Mouse (Mus musculus) Patski (cell line): Measurements from ENCODE around the gene Myh11. TPM values are rescaled to one million over a fixed set of nuclear protein-coding genes. Genes with fewer than 3 reads are reported as not detected.

Source experiments
- ATAC-seq: fragments of 100-300 bp; one replicate; pipeline ENCODE4 v1.8.0; 2021
- CTCF ChIA-PET: fragments of 350-600 bp; sonication (Branson Sonifier 250); formaldehyde crosslinking; loops from one replicate; lab custom pipeline; 2022; ENCODE audit warnings: inconsistent platforms; lab: Charles Lee
- POLR2A ChIA-PET: fragments of 350-600 bp; sonication (Branson Sonifier 250); formaldehyde crosslinking; loops from one replicate; lab custom pipeline; 2022; ENCODE audit warnings: antibody characterized with exemption, inconsistent platforms; lab: Charles Lee
- DNase-seq: peaks from one replicate; pipeline ENCODE4 v3.0.0-alpha.2; 2011; ENCODE audit warnings: low read depth, low spot score
- H3K27me3 ChIP-seq: fragments of 371-371 bp; one replicate; pipeline ENCODE4 v1.5.1; 2021
- CTCF ChIP-seq: fragments of 100-300 bp; IDR thresholded peaks from one replicate; pipeline ENCODE4 v1.5.1; 2021
- in situ Hi-C: fragments of 300-500 bp; cut with MboI; formaldehyde crosslinking; loops from 3 replicates; pipeline ENCODE4 v1.11.1; 2018; ENCODE audit warnings: low pct_unique_long_range_greater_than_20kb, mixed read lengths
- polyA plus RNA-seq: library from polyadenylated mRNA; unstranded; gene quantifications from one replicate; pipeline ENCODE4 v1.2.3, GENCODE M21; 2021

Myh11 gene
- polyA plus RNA-seq, 1 experiment from 2014 or later, result 0.04 TPM

- ATAC-seq, result no peak
- ChIA-PET CTCF (no interaction called here), POLR2A (no interaction called here)
- in situ Hi-C loops, result no loop called here
- TF ChIP-seq CTCF, result no peak
- H3K27me3 ChIP-seq, result no peaks in the 10 kb centered on the region
- no peak for DNase-seq
These were observed 18.7 kb downstream of the Myh11 start for GRCm38 (mm10) chr16:14272374-14272965.

- no peaks in the 10 kb centered on the region for H3K27me3 ChIP-seq
- DNase-seq, result no peak
- TF ChIP-seq CTCF, result no peak
- POLR2A ChIA-PET, result interaction anchor here (0.7 kb wide), 1 partner anchor 245 kb away, joined by 3 read pairs; no protein-coding TSS in a partner anchor
- no peak for ATAC-seq
- CTCF ChIA-PET, result interaction anchor here (1.3 kb wide), 1 partner anchor 15 kb away, joined by 3 read pairs; no protein-coding TSS in a partner anchor
- in situ Hi-C loops, result no loop called here
These were observed 25.8 kb downstream of the Myh11 start for GRCm38 (mm10) chr16:14265203-14265920.

DNA sequence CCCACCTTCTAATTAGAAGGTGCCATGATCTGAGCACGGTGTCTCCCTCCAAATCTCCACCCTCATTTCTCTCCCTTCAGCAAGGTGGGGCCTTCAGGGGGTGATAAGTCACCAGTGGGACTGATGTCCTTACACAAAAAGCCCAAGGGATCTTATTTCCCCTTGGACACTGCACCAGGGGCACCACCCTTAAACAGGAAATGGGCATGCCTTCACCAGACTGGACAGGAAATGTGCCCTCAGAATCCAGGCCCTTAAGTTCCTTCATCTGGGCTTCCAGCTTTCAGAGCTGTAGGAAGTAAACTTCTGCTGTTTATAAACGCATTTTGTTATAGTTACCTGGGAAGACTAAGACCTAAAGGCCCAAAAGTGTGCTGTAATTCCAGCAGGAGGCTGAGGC is 26.7 kb downstream of the Myh11 start:
- ChIA-PET POLR2A (no interaction called here), CTCF (no interaction called here)
- DNase-seq (no peak), ATAC-seq (no peak)
- in situ Hi-C loops, result no loop called here
- no peaks in the 10 kb centered on the region for H3K27me3 ChIP-seq
- no peak for TF ChIP-seq CTCF

DNA sequence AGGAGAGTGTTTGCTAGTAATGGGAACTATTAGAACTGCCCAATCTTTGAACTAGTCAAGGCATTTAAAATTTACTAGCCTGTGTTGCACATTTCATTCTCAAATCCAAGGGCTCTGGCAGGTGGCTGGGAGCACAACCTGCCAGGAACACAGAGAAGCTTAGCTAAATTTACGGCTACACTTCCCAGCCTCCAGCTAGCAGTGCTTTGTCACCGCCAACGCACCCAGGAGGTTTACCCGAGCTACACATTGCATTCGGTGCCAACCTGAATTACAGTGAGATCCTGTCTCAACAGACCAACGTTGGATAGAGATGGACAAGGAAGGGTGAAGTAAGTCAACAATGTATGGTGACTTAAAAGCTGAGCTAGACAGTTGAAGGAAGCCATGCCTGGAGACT is 27.9 kb downstream of the Myh11 start:
- DNase-seq (no peak), ATAC-seq (no peak)
- TF ChIP-seq CTCF, result no peak
- POLR2A ChIA-PET, result interaction anchor here (0.7 kb wide), 1 partner anchor 434 kb away, joined by 5 read pairs; no protein-coding TSS in a partner anchor
- CTCF ChIA-PET, result no interaction called here
- H3K27me3 ChIP-seq, result no peaks in the 10 kb centered on the region
- in situ Hi-C loops, result no loop called here

DNA sequence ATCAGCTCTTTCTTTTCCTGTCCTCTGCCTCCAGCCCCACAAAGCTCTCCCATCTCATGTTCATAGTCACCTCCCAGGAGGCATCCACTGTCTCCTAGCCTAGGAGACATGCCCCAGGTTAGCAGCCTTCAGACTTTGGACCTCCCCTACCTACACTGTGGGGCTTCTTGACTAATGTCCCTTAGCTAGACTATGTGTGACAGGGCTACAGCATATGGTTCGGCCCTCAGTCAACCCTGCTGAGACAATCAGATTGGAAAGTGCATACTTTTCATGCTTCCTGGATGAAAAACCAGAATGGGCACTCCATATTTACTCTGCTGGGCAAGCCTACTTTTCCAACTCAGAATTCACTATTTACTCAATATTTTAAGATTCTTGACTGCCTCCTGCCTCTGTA is 28.8 kb downstream of the Myh11 start:
- no peak for ATAC-seq
- no peak for TF ChIP-seq CTCF
- POLR2A ChIA-PET, result no interaction called here

GRCm38 (mm10) chr16:14258856-14259255 is 32.3 kb downstream of the Myh11 start:
- in situ Hi-C loops, result no loop called here
- CTCF ChIA-PET, result no interaction called here
- H3K27me3 ChIP-seq, result peaks cover 5% of the 10 kb centered on the region
- ATAC-seq (no peak), DNase-seq (no peak)
- no peak for TF ChIP-seq CTCF
- POLR2A ChIA-PET, result interaction anchor here (0.7 kb wide), 1 partner anchor 636 kb away, joined by 9 read pairs; no protein-coding TSS in a partner anchor

More for the DNA sequence above, 28.8 kb downstream of the Myh11 start:
- in situ Hi-C loops, result no loop called here
- DNase-seq, result no peak
- CTCF ChIA-PET, result no interaction called here
- H3K27me3 ChIP-seq, result peaks cover 1% of the 10 kb centered on the region

GRCm38 (mm10) chr16:14253586-14253985 is 37.6 kb downstream of the Myh11 start:
- ATAC-seq, result no peak
- CTCF ChIA-PET, result interaction anchor here (2.0 kb wide), 1 partner anchor 16 kb away, joined by 8 read pairs; no protein-coding TSS in a partner anchor

GRCm38 (mm10) chr16:14252877-14253276 is 38.3 kb downstream of the Myh11 start:
- ATAC-seq (no peak), DNase-seq (no peak)
- no peak for TF ChIP-seq CTCF
- CTCF ChIA-PET, result interaction anchor here (2.6 kb wide), 1 partner anchor 16 kb away, joined by 8 read pairs; no protein-coding TSS in a partner anchor
- in situ Hi-C loops, result no loop called here
- POLR2A ChIA-PET, result interaction anchor here (0.5 kb wide), 1 partner anchor 236 kb away, joined by 4 read pairs; no protein-coding TSS in a partner anchor
- H3K27me3 ChIP-seq, result peaks cover 5% of the 10 kb centered on the region

More at GRCm38 (mm10) chr16:14253586-14253985, 37.6 kb downstream of the Myh11 start:
- no peak for TF ChIP-seq CTCF
- DNase-seq, result no peak
- POLR2A ChIA-PET, result no interaction called here
- H3K27me3 ChIP-seq, result peaks cover 5% of the 10 kb centered on the region
- in situ Hi-C loops, result no loop called here

- POLR2A ChIA-PET, result no interaction called here
- H3K27me3 ChIP-seq, result no peaks in the 10 kb centered on the region
- ATAC-seq, result no peak
- DNase-seq, result no peak
- in situ Hi-C loops, result no loop called here
- no peak for TF ChIP-seq CTCF
- CTCF ChIA-PET, result no interaction called here
These were observed 41.3 kb downstream of the Myh11 start for GRCm38 (mm10) chr16:14249913-14250312.

DNA sequence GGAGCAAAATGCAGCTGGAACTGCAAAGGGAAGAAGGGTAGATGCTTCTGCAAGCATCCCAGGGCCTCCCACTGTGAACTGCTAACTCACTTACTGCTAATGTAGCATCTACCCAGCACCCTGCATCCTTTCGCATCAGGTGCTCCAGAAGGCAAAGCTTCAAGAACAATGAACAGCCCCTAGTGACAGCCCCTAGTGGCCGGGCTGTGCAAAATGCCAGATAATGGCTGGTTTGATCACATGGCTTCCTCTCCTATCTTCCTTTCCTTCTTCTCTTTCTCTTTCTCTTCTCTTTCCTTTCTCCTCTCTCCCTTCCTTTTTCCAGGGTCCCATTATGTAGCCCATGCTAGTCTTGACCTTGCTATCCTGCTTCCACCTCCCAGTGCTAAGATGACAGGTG is 48.6 kb downstream of the Myh11 start:
- no peaks in the 10 kb centered on the region for H3K27me3 ChIP-seq
- no peak for ATAC-seq
- ChIA-PET CTCF (interaction anchor here (1.1 kb wide), 1 partner anchor 258 kb away, joined by 3 read pairs; no protein-coding TSS in a partner anchor), POLR2A (no interaction called here)
- DNase-seq, result no peak
- TF ChIP-seq CTCF, result peak; percentile 64
- in situ Hi-C loops, result no loop called here

- DNase-seq (no peak), ATAC-seq (no peak)
- TF ChIP-seq CTCF, result no peak
- in situ Hi-C loops, result no loop called here
- POLR2A ChIA-PET, result no interaction called here
- no peaks in the 10 kb centered on the region for H3K27me3 ChIP-seq
- CTCF ChIA-PET, result interaction anchor here (1.1 kb wide), 1 partner anchor 258 kb away, joined by 3 read pairs; no protein-coding TSS in a partner anchor
These were observed 49.1 kb downstream of the Myh11 start for GRCm38 (mm10) chr16:14242059-14242458.
